Mouse (Mus musculus) forebrain, embryonic 14.5 days (tissue): Measurements from ENCODE around the gene Nipal1. TPM values are rescaled to one million over a fixed set of nuclear protein-coding genes. Genes with fewer than 3 reads are reported as not detected.

Experiments used
- ATAC-seq: fragments of 200-750 bp; cut with Nextera tagmentation; 2 replicates; pipeline ENCODE4 v1.8.0; 2017; ENCODE audit warnings: mild to moderate bottlenecking, moderate library complexity
- DNase-seq: peaks from one replicate; pipeline ENCODE4 v3.0.0-alpha.2; 2015; ENCODE audit warnings: low spot score
- H3K27ac ChIP-seq: fragments of 300-500 bp; sonication (generic); 2 replicates; pipeline ENCODE4 v1.5.1; 2014; ENCODE audit warnings: low read depth, mild to moderate bottlenecking, control low read depth, low read length, moderate library complexity
- H3K27me3 ChIP-seq: fragments of 300-500 bp; sonication (generic); replicated peaks from 2 replicates; pipeline ENCODE4 v1.6.1; 2014; ENCODE audit warnings: low read length, control low read depth, mixed read lengths; ENCODE audit not compliant: control insufficient read depth, insufficient read depth
- H3K36me3 ChIP-seq: fragments of 300-500 bp; sonication (generic); 2 replicates; pipeline ENCODE4 v1.6.1; 2014; ENCODE audit warnings: low read length, control low read depth; ENCODE audit not compliant: control insufficient read depth, insufficient read depth
- H3K4me1 ChIP-seq: fragments of 300-500 bp; sonication (generic); 2 replicates; pipeline ENCODE4 v1.6.1; 2014; ENCODE audit warnings: antibody characterized with exemption, low read length, control low read depth; ENCODE audit not compliant: control insufficient read depth, insufficient read depth
- H3K4me2 ChIP-seq: fragments of 300-500 bp; sonication (generic); 2 replicates; pipeline ENCODE4 v1.6.1; 2014; ENCODE audit warnings: mild to moderate bottlenecking, control low read depth, low read length
- H3K4me3 ChIP-seq: fragments of 300-500 bp; sonication (generic); 2 replicates; pipeline ENCODE4 v1.5.1; 2014; ENCODE audit warnings: low read depth, low read length, control low read depth
- H3K9ac ChIP-seq: fragments of 300-500 bp; sonication (generic); 2 replicates; pipeline ENCODE4 v1.6.1; 2014; ENCODE audit warnings: mild to moderate bottlenecking, low read length, control low read depth, moderate library complexity
- H3K9me3 ChIP-seq: fragments of 300-500 bp; sonication (generic); replicated peaks from 2 replicates; pipeline ENCODE4 v1.6.1; 2016; ENCODE audit warnings: low read length, control low read depth, mixed read lengths; ENCODE audit not compliant: control insufficient read depth
- WGBS: fragments of 180-500 bp; shearing (Covaris S2); extraction: QIAGEN DNeasy Blood & Tissue Kit; methylation state at CpG from one replicate; pipeline ENCODE4 v1.1.7; 2014; 5-methylcytosine and 5-hydroxymethylcytosine counted together
- polyA plus RNA-seq: library from polyadenylated mRNA; unstranded; fragments of >200 nt; fragmentation: Nextera tagmentation; extraction: Ambion mirVana; gene quantifications from 2 replicates; pipeline ENCODE4 v1.2.1, GENCODE M21; 2014

The Nipal1 gene
- polyA plus RNA-seq, 1 experiment from 2014 or later: 0.32 TPM

DNA sequence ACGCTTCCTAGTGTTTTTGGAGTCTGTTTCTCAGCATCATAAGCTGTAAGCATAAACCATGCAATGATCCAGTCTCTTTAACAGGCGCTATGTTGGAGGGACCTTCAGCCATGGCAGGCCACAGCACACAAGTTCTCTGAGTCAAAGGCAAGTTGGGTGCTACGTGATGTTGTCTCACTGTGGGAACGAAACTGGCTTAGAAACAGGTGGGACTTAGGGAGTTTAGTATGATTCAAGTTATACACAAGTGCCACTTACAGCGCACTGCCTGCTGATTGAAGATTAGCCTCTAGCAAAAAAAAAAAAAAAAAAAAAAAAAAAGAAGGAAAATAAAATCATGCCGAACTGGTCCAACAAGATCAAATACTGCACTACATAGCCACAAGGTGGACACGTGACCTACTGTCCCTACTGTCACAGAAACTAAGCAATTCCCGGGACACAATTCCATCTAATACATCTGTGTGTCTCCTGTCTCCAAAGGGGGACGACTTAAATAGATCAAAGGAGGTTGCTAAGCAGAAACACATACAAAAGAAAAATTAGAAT lies 27.5 kb downstream of the Nipal1 start:
- no peaks in the 10 kb centered on the region for H3K9me3 ChIP-seq
- no peaks in the 10 kb centered on the region for H3K27me3 ChIP-seq
- peaks cover 5% of the 10 kb centered on the region; the same call in 1 of the 2 replicates for H3K4me1 ChIP-seq
- H3K27ac ChIP-seq: no peak overlapping the region
- H3K9ac ChIP-seq: no peak overlapping the region
- H3K4me2 ChIP-seq: no peak overlapping the region
- no peaks in the 10 kb centered on the region for H3K36me3 ChIP-seq
- WGBS: 78% methylated on average over 9 of the region's 9 CpGs
- H3K4me3 ChIP-seq: no peak overlapping the region
- DNase-seq (no peak), ATAC-seq (no peak)

DNA sequence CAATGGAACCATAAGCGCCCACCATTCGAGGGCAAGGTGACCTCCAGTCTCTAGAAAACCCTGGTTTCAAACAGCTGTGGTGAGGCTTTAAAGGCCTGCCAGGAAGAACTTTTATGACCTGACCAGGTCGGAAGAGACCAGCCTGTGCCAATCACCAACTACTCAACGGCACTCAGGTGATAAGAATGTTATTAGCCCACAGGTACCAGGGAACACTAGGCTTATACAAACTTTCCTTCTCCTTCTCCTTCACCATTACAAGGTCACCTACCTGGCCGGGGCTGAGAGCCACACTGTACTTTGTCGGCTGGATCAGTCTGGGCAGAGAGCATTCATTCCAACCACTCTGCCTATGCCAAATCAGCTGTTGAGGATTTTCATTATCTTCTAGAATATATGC lies 33.9 kb downstream of the Nipal1 start:
- ATAC-seq: no peak
- Histone ChIP-seq H3K9ac (no peak overlapping the region), H3K36me3 (no peaks in the 10 kb centered on the region), H3K4me3 (no peak overlapping the region), H3K9me3 (no peaks in the 10 kb centered on the region), H3K27ac (no peak overlapping the region), H3K4me1 (no peaks in the 10 kb centered on the region), H3K4me2 (no peak overlapping the region), H3K27me3 (no peaks in the 10 kb centered on the region)
- 90% methylated on average over 6 of the region's 6 CpGs for WGBS
- no peak for DNase-seq

DNA sequence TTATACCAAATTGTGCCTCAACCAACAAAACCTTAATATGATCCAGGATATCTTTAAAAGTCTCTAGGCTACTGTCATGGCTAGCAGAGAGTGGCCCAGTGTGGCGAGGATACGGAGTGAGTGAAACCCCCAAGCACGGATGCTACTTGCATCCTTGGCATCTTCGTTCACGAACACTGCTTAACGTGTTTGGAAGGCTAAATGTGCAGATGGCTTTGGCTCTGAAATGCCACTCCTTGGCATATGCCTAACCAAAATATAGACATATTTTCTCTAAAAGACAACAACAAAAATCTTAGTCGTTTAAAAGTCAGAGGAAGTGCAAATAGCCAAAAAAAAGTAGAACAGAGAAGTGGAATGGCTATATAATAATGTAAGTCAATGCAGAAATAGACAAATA lies 42.0 kb downstream of the Nipal1 start:
- H3K4me3 ChIP-seq: no peak overlapping the region
- no peaks in the 10 kb centered on the region for H3K36me3 ChIP-seq
- no peak overlapping the region for H3K27ac ChIP-seq
- H3K27me3 ChIP-seq: no peaks in the 10 kb centered on the region
- 89% methylated on average over 7 of the region's 7 CpGs for WGBS
- no peak overlapping the region for H3K9ac ChIP-seq
- ATAC-seq (no peak), DNase-seq (peak; percentile 56)
- H3K4me1 ChIP-seq: no peaks in the 10 kb centered on the region
- no peak overlapping the region for H3K4me2 ChIP-seq
- no peaks in the 10 kb centered on the region for H3K9me3 ChIP-seq

GRCm38 (mm10) chr5:72690516-72690915 lies 42.9 kb downstream of the Nipal1 start:
- Histone ChIP-seq H3K9ac (no peak overlapping the region), H3K9me3 (no peaks in the 10 kb centered on the region), H3K36me3 (no peaks in the 10 kb centered on the region), H3K4me1 (no peaks in the 10 kb centered on the region), H3K27ac (no peak overlapping the region), H3K4me2 (no peak overlapping the region), H3K27me3 (no peaks in the 10 kb centered on the region), H3K4me3 (no peak overlapping the region)
- 84% methylated on average over 5 of the region's 5 CpGs for WGBS
- DNase-seq (no peak), ATAC-seq (no peak)

DNA sequence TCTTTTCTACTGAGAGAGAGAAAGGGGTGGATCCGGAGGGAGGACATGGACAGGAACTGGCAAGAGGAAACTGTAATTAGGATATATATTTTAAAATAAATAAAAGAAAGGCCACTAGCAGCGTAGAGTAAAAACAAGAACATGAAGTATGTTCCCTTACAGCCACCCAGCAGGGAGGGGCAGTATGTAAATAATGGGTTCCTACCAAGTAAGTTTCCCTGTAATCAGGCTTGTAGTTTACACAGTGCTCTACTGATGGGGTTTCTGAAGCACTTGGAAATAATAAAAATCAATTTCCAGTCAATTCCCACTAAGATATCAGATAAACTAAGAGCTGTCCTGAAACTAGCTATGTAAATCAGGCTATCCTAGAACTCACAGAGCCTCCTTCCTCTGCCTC lies 47.1 kb downstream of the Nipal1 start:
- no peak for DNase-seq
- H3K4me1 ChIP-seq: no peaks in the 10 kb centered on the region; the same call in 1 of the 2 replicates
- no peak for ATAC-seq
- H3K9me3 ChIP-seq: no peaks in the 10 kb centered on the region
- H3K4me2 ChIP-seq: no peak overlapping the region
- H3K36me3 ChIP-seq: no peaks in the 10 kb centered on the region
- H3K9ac ChIP-seq: no peak overlapping the region
- WGBS: 82% methylated on average over 2 of the region's 2 CpGs
- H3K4me3 ChIP-seq: no peak overlapping the region
- no peaks in the 10 kb centered on the region for H3K27me3 ChIP-seq
- H3K27ac ChIP-seq: no peak overlapping the region

GRCm38 (mm10) chr5:72696491-72696890 lies 48.9 kb downstream of the Nipal1 start:
- Histone ChIP-seq H3K36me3 (no peaks in the 10 kb centered on the region), H3K27me3 (no peaks in the 10 kb centered on the region), H3K4me3 (no peak overlapping the region), H3K27ac (no peak overlapping the region), H3K9ac (no peak overlapping the region), H3K4me1 (no peaks in the 10 kb centered on the region; the same call in 1 of the 2 replicates), H3K9me3 (no peaks in the 10 kb centered on the region), H3K4me2 (no peak overlapping the region)
- WGBS: 81% methylated on average over 13 of the region's 13 CpGs
- no peak; the same call in 1 of the 2 replicates for ATAC-seq
- peak; percentile 21 for DNase-seq

DNA sequence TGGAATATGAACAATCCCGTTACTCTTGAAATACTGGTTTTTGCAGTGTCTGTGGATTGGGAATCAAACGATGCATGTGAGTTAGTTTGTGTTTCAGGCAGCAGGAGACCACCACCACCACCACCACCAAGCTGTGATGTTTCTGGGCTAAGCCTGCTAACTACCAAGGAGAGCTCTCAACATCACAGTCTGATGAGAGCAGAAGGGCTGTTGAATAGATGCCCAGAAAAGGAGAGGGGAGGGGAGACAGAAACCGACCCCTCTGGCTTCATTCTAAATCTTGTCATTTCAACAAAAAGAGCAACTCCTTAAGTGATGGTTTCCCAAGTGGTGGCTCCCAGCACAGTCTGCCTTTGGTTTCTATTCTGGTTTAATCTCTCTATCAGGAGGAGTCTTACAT lies 50.7 kb downstream of the Nipal1 start:
- no peak overlapping the region for H3K27ac ChIP-seq
- peak; percentile 80 for DNase-seq
- no peaks in the 10 kb centered on the region; the same call in 1 of the 2 replicates for H3K4me1 ChIP-seq
- no peaks in the 10 kb centered on the region for H3K27me3 ChIP-seq
- 49% methylated on average over 3 of the region's 3 CpGs for WGBS
- no peaks in the 10 kb centered on the region for H3K9me3 ChIP-seq
- peak; percentile 66; the same call in 1 of the 2 replicates for ATAC-seq
- H3K4me3 ChIP-seq: no peak overlapping the region
- H3K36me3 ChIP-seq: no peaks in the 10 kb centered on the region
- no peak overlapping the region for H3K4me2 ChIP-seq
- H3K9ac ChIP-seq: no peak overlapping the region

DNA sequence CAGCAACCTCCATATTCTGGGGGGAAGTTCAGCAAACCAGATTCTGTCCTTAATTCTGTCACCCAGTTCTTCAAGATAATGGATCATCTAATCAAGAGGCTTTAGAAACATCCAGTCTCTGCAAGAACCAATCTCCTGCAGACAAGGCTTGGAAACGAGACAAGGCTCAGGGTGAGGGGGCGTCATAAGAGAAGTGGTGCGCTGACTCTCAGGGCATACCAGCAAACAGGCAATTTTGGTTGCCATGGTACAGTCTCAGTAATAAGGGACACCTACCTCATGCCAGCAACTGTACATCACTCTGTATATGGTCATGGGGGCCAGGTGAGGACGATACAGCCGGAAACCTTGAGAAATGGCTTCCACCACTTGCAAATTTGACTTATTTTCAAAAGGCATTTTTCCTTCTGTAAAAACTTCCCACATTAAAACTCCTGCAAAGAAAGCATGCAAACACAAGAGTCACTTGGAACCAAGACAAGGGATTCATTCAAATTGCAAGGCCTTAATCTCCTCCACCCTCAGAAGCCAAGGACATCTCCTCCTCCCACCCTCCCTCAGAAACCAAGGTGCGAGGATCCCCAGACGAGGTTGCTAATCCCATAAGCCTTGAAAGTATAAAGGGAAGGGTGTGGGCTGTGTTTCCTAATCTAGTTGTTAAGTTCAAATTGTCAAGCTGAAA lies 51.4 kb downstream of the Nipal1 start:
- Histone ChIP-seq H3K9me3 (no peaks in the 10 kb centered on the region), H3K4me3 (no peak overlapping the region), H3K4me1 (no peaks in the 10 kb centered on the region; the same call in 1 of the 2 replicates), H3K36me3 (no peaks in the 10 kb centered on the region), H3K27ac (no peak overlapping the region), H3K4me2 (no peak overlapping the region), H3K27me3 (no peaks in the 10 kb centered on the region), H3K9ac (no peak overlapping the region)
- WGBS: 56% methylated on average over 7 of the region's 7 CpGs
- ATAC-seq: peak; percentile 52; the same call in 1 of the 2 replicates
- no peak for DNase-seq

- H3K4me3 ChIP-seq: no peak overlapping the region
- H3K27me3 ChIP-seq: no peaks in the 10 kb centered on the region
- peak; percentile 10; the same call in 1 of the 2 replicates for ATAC-seq
- H3K9ac ChIP-seq: no peak overlapping the region
- no peak overlapping the region for H3K27ac ChIP-seq
- H3K9me3 ChIP-seq: no peaks in the 10 kb centered on the region
- H3K4me1 ChIP-seq: no peaks in the 10 kb centered on the region; the same call in 1 of the 2 replicates
- H3K4me2 ChIP-seq: no peak overlapping the region
- DNase-seq: peak; percentile 56
- H3K36me3 ChIP-seq: no peaks in the 10 kb centered on the region
- 14% methylated on average over 2 of the region's 2 CpGs for WGBS
These were observed 51.9 kb downstream of the Nipal1 start for GRCm38 (mm10) chr5:72699500-72699818.
